31 mouse cellular contexts compared by ENCODE assay signal in the genomic region with DNA sequence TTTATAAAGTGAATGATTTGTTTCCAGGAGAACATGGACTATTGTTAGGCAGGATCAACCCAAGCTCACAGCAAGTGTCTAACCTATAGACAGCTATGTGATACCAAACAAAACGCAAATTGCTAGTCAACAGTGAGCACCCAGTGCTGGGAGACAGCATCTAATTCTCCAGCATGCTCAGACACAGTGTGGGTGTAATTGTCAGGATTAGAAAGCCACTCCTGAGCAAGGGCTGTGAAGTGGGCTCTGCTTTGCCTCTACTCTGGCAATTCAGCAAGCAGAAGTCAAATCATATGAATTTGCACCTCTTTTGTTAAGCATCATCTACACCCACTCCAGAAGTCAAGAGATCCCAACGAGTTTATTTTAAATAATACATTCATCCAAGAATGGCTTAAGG. TPM values are rescaled to one million over a fixed set of nuclear protein-coding genes. Genes with fewer than 3 reads are reported as not detected.
"Had no signal": no experiment of that assay in that cellular context is flagged by ENCODE, and none has a peak within 500 bp of the region (broad histone marks: within the 10 kb centered on the region; RNA-seq: fewer than 3 reads in every experiment).

No protein-coding gene starts in this region.

- H3K27me3 ChIP-seq: hindbrain, embryonic 15.5 days; liver, embryonic 13.5 days; liver, embryonic 15.5 days had no signal

- ATAC-seq: hindbrain, postnatal 0 days; intestine, embryonic 16.5 days; liver, postnatal 0 days had no signal

- DNase-seq: gastrocnemius, adult 2 months; gastrocnemius, postnatal 10 days; gastrocnemius, postnatal 25 days; heart, adult 18-20 months; heart, postnatal 14 days; heart, postnatal 36 days; kidney, adult 11 months; kidney, adult 8-10 months; kidney, postnatal 10 days; kidney, postnatal 4 days; liver; liver, embryonic 13.5 days; liver, postnatal 0 days had no signal

- H3K27ac ChIP-seq: gastrocnemius, adult 2 months; heart, embryonic 13.5 days; heart, embryonic 15.5 days; hindbrain, embryonic 13.5 days; hindbrain, embryonic 15.5 days; hindbrain, postnatal 0 days; layer of hippocampus, adult 2 months; left cerebral cortex, adult 2 months; limb, embryonic 10.5 days; limb, embryonic 12.5 days; liver, embryonic 13.5 days; liver, embryonic 15.5 days had no signal

- H3K4me3 ChIP-seq: gastrocnemius, adult 2 months; heart, embryonic 13.5 days; heart, embryonic 15.5 days; hindbrain, embryonic 13.5 days; hindbrain, embryonic 15.5 days; layer of hippocampus, adult 2 months; left cerebral cortex, adult 2 months; limb, embryonic 10.5 days; limb, embryonic 12.5 days; liver, embryonic 13.5 days; liver, embryonic 15.5 days had no signal

- H3K4me1 ChIP-seq: heart, embryonic 13.5 days; heart, embryonic 15.5 days; limb, embryonic 10.5 days; limb, embryonic 12.5 days; liver, embryonic 13.5 days; liver, embryonic 15.5 days had no signal

RNA-seq across cellular contexts. Expression of a gene that starts 7.4 kb away (rescaled TPM):
- total RNA-seq: gastrocnemius, adult 2 months; gastrocnemius, postnatal 10 days; gastrocnemius, postnatal 25 days; gastrocnemius, postnatal 4 days; granulocyte monocyte progenitor cell, adult 5-6 weeks; heart, adult 18-20 months; heart, postnatal 14 days; heart, postnatal 36 days; hematopoietic stem cell, adult 5-6 weeks had no signal
- polyA plus RNA-seq: heart, postnatal 0 days; kidney, embryonic 14.5 days; kidney, embryonic 16.5 days; limb, embryonic 10.5 days; limb, embryonic 12.5 days; liver, embryonic 11.5 days; liver, embryonic 13.5 days; liver, embryonic 15.5 days; liver, postnatal 0 days had no signal
